Mouse (Mus musculus) C2C12 (cell line): ENCODE results near the gene Gm20388. TPM values are rescaled to one million over a fixed set of nuclear protein-coding genes. Genes with fewer than 3 reads are reported as not detected.

Experiments
- H3K27me3 ChIP-seq: one replicate; pipeline ENCODE4 v1.6.1; 2011; ENCODE audit not compliant: control insufficient read depth, insufficient read depth, insufficient read length
- H3K36me3 ChIP-seq: one replicate; pipeline ENCODE4 v1.6.1; 2011; ENCODE audit not compliant: control insufficient read depth, insufficient read depth
- H3K4me3 ChIP-seq: one replicate; pipeline ENCODE4 v1.5.1; 2011; ENCODE audit warnings: mild to moderate bottlenecking, control low read depth; ENCODE audit not compliant: poor library complexity, insufficient read depth, severe bottlenecking
- H3K79me2 ChIP-seq: one replicate; pipeline ENCODE4 v1.6.1; 2011; ENCODE audit not compliant: control insufficient read depth, insufficient read depth
- H3K79me3 ChIP-seq: one replicate; pipeline ENCODE4 v1.6.1; 2011; ENCODE audit warnings: low read depth, control low read depth
- H3ac ChIP-seq: one replicate; pipeline ENCODE3; 2011; ENCODE audit warnings: low read depth; ENCODE audit not compliant: control insufficient read depth, insufficient read length
- CEBPB ChIP-seq: IDR thresholded peaks from one replicate; pipeline ENCODE4 v1.6.1; 2011; ENCODE audit warnings: low read depth, mild to moderate bottlenecking, control low read depth, moderate library complexity
- CTCF ChIP-seq: IDR thresholded peaks from one replicate; pipeline ENCODE4 v1.5.1; 2011; ENCODE audit not compliant: control insufficient read depth, insufficient read depth, insufficient read length
- FOSL1 ChIP-seq: IDR thresholded peaks from one replicate; pipeline ENCODE4 v1.8.0; 2011; ENCODE audit warnings: mild to moderate bottlenecking, low read length; ENCODE audit not compliant: poor library complexity, insufficient read depth, severe bottlenecking
- MAX ChIP-seq: IDR thresholded peaks from one replicate; pipeline ENCODE4 v1.6.1; 2011; ENCODE audit warnings: mild to moderate bottlenecking, control low read depth
- MYOD1 ChIP-seq: IDR thresholded peaks from one replicate; pipeline ENCODE4 v1.6.1; 2011; ENCODE audit warnings: low read depth; ENCODE audit not compliant: control insufficient read depth, insufficient read length
- MYOG ChIP-seq: IDR thresholded peaks from one replicate; pipeline ENCODE4 v1.6.1; 2011; ENCODE audit not compliant: control insufficient read depth, insufficient read length; ENCODE audit errors: extremely low read depth
- USF1 ChIP-seq: IDR thresholded peaks from one replicate; pipeline ENCODE4 v1.6.1; 2011; ENCODE audit warnings: low read depth, mild to moderate bottlenecking, control low read depth, moderate library complexity
- polyA plus RNA-seq: library from polyadenylated mRNA; unstranded; fragments of >200 nt; fragmentation: generic; extraction: Trizol; gene quantifications from one replicate; pipeline ENCODE4 v1.2.1, GENCODE M21; 2012; ENCODE audit warnings: missing spikeins

Gm20388 gene
- polyA plus RNA-seq, 1 experiment, result 15.0 TPM

DNA sequence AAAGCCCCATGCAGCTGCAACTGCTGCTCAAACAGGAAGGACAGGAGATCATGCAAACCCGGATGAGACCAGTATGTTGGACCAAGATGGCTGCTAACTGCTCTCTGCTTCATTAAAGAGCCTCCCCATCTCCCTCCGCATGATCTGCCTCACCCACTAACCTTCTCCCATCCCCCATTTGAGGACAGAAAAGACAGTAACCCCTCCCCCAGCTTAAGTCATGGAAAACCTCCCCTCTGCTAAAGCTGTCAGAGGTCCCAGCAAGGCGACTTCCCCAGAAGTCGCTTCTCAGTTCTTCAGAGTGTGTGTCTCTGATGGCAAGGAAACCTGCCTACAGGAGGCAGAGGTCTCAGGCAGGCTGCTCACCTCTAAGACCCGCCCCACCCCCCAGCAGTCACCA is 1777.9 kb downstream of the Gm20388 start:
- no peak overlapping the region for H3ac ChIP-seq
- no peaks in the 10 kb centered on the region for H3K79me3 ChIP-seq
- no peak overlapping the region for H3K4me3 ChIP-seq
- H3K79me2 ChIP-seq, result no peaks in the 10 kb centered on the region
- H3K36me3 ChIP-seq, result no peaks in the 10 kb centered on the region
- no peaks in the 10 kb centered on the region for H3K27me3 ChIP-seq
- no peak for TF ChIP-seq MYOD1
- TF ChIP-seq MYOG, result no peak
- TF ChIP-seq MAX, result no peak
- no peak for TF ChIP-seq FOSL1
- no peak for TF ChIP-seq CTCF
- no peak for TF ChIP-seq CEBPB
- TF ChIP-seq USF1, result no peak

DNA sequence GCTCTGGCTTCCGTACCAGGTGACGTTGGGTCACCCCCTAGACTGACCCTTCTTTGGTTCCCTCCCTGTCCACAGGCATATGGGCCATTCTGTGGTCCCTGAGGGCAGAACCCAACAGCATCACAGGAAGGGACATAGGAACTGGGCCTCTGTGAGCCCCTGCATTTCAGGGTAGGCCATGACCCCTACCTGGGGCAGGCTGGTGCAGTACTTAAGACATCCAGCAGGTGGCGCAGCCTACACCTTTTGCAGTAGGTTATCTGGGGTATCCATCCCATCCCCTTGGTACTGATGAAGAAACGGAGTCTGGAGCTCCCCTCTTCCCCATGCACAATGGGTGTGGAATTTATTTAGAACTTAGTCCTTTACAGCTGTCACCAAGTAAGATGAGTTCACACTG is 1783.8 kb downstream of the Gm20388 start:
- TF ChIP-seq USF1 (no peak), CEBPB (no peak), MYOD1 (no peak), MAX (no peak), MYOG (no peak), FOSL1 (no peak), CTCF (peak; percentile 77)

DNA sequence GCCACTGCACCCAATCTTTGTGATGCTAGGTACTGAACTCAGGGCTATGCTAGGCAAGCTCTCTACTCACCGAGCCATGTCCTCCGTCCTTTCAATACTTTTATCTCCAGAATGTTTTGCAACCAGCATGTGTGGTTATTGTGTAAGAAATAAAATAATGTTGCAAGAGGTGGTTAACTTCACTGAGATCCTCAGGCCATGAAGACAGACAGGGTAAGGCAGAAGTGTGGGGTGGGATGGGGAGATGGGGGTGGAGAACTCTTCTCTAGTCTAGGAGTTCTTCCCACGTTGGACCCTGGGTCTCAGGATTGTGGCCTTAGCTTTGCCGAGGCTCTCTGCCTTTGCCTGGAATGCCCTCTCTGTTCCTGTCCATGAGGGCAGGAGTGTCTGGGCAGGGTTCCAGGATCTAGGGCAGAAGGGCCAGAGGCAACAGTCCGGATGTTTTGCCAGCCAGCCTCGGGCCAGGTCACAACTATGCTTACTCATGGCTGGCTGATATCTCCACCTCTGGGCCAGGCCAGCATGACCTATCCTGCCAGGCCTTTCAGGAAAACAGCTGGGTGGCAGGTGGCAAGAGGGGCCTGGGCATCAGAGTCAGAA is 1785.0 kb downstream of the Gm20388 start:
- no peaks in the 10 kb centered on the region for H3K36me3 ChIP-seq
- TF ChIP-seq MYOG (no peak), USF1 (no peak), CEBPB (peak; percentile 83), MYOD1 (peak; percentile 64), CTCF (no peak), FOSL1 (no peak), MAX (no peak)
- no peak overlapping the region for H3K4me3 ChIP-seq
- H3K79me2 ChIP-seq, result no peaks in the 10 kb centered on the region
- H3K27me3 ChIP-seq, result peaks cover 5% of the 10 kb centered on the region
- H3K79me3 ChIP-seq, result no peaks in the 10 kb centered on the region
- H3ac ChIP-seq, result no peak overlapping the region

More for the DNA sequence above, 1783.8 kb downstream of the Gm20388 start:
- Histone ChIP-seq H3K4me3 (no peak overlapping the region), H3K27me3 (no peaks in the 10 kb centered on the region), H3K36me3 (no peaks in the 10 kb centered on the region), H3K79me3 (no peaks in the 10 kb centered on the region), H3ac (no peak overlapping the region), H3K79me2 (no peaks in the 10 kb centered on the region)

DNA sequence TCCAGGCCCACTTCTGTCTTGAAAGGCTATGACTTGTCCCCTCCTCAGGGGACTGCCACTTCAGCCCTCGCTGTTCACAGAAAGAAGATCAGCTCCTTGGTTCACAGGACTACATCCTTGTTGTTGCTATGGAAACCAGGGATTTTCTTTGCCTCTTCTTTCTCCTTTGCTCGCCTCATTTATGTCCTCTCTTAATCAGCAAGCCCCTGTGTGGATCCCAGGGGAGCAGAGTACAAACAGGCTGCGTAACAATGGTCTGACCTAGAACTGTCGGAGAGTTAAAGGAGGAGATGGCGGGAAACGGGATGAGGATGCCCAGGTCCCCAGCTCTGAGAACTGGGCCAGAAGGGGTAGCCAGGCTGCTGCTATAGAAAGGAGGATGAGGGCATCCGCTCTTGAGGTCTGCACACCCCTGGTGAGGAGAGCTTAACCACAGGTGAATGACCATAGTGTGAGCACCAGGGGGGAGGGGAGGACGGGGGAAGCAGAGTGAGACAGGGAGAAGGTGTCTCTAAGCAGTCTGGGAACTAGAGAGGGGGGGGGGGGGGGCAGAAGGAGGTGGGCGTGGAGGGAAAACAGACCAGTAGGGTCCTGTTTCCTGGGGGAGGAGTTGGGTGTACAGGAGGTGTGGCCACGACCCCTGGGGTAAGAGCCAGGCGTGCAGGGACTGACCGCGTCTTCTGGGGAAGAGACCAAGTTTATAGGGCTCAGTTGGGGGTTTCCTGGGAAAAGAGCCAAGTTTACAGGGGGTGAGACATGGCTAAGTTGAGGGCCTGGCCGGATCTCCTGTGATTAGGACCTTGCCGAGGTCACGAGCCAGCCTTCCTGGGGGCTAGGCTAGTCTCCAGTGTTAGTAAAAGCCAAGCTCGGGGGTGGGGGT is 1787.3 kb downstream of the Gm20388 start:
- Histone ChIP-seq H3K4me3 (no peak overlapping the region), H3K36me3 (no peaks in the 10 kb centered on the region), H3K79me3 (no peaks in the 10 kb centered on the region), H3K27me3 (peaks cover 5% of the 10 kb centered on the region), H3K79me2 (no peaks in the 10 kb centered on the region), H3ac (no peak overlapping the region)
- no peak for TF ChIP-seq MYOG
- no peak for TF ChIP-seq FOSL1
- TF ChIP-seq CEBPB, result no peak
- TF ChIP-seq MYOD1, result no peak
- TF ChIP-seq CTCF, result no peak
- TF ChIP-seq USF1, result no peak
- TF ChIP-seq MAX, result no peak

DNA sequence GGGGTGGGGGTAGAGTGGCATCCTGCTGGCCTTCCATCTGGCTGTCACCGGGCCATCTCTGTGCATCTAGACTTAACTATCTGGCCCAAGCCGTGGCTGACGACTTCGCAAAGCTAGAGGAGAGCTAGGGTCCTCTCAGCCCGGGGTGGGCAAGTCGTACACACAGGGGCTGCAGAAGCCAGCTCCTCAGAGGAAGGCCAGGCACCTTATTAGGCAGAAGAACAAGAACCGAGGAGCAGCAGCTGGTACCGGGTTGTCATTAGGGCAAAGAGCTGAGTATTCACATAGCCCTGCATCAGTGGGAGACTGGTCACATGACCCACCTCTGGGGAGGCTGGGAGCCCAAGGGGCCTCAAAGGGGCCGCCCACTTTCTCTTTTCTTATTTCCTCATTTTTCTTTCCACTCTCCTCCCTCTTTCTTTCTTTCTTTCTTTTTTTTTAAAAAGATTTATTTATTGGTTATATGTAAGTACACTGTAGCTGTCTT is 1788.0 kb downstream of the Gm20388 start:
- TF ChIP-seq USF1, result peak; percentile 67
- no peak for TF ChIP-seq MYOD1
- no peak for TF ChIP-seq CTCF
- TF ChIP-seq MYOG, result no peak
- no peak for TF ChIP-seq MAX
- TF ChIP-seq CEBPB, result no peak
- Histone ChIP-seq H3K79me2 (no peaks in the 10 kb centered on the region), H3K79me3 (no peaks in the 10 kb centered on the region), H3K4me3 (no peak overlapping the region), H3K36me3 (no peaks in the 10 kb centered on the region), H3ac (no peak overlapping the region), H3K27me3 (peaks cover 5% of the 10 kb centered on the region)
